In genomic region chr5:65435806-65436561, GRCm38 (mm10) we compare ENCODE assay signal across 8 mouse cellular contexts. TPM values are rescaled to one million over a fixed set of nuclear protein-coding genes. Genes with fewer than 3 reads are reported as not detected.
DNase-seq lines count a peak whose midpoint lies in the region; ATAC-seq lines count a peak whose summit lies in the region.

Gene Ugdh, minus strand, starts transcription at chr5:65435949.

- DNase-seq in Muller cell, postnatal 12 days (ENCODE audit: inconsistent ontology term), result peak; percentile 100
- peak; percentile 98 for DNase-seq in cerebellum, adult 9-11 months
- DNase-seq in frontal cortex, postnatal 10 days (ENCODE audit: low spot score in 2 of 2), result peak; percentile 95 to 96
- DNase-seq in layer of hippocampus, postnatal 14 days (ENCODE audit: low spot score in 2 of 2), result peak; percentile 93 to 97
- peak; percentile 98 for DNase-seq in lung, postnatal 14 days
- DNase-seq in retina, adult 2 months (ENCODE audit: low read depth, low spot score), result peak; percentile 81
- DNase-seq in thymus, postnatal 36 days, result peak; percentile 97 to 98

- no peaks in the 10 kb centered on the region for H3K27me3 ChIP-seq in hindbrain, embryonic 12.5 days

- H3K9me3 ChIP-seq in hindbrain, embryonic 12.5 days (replicated peaks), result no peaks in the 10 kb centered on the region

- H3K27ac ChIP-seq in hindbrain, embryonic 12.5 days, result peak within 1 kb of the TSS; percentile 72

- H3K36me3 ChIP-seq in hindbrain, embryonic 12.5 days, result no peaks in the 10 kb centered on the region

- H3K4me1 ChIP-seq in hindbrain, embryonic 12.5 days, result peaks cover 13% of the 10 kb centered on the region; the same call in 1 of the 2 replicates

- H3K9ac ChIP-seq in hindbrain, embryonic 12.5 days, result peak within 1 kb of the TSS; percentile 89

- peak within 1 kb of the TSS; percentile 67 for H3K4me2 ChIP-seq in hindbrain, embryonic 12.5 days (replicated peaks)

- peak within 1 kb of the TSS; percentile 78 for H3K4me3 ChIP-seq in hindbrain, embryonic 12.5 days

- under 1% methylated on average over 51 of the region's 51 CpGs for WGBS in hindbrain, embryonic 12.5 days

- peak; percentile 99 for ATAC-seq in hindbrain, embryonic 12.5 days (ENCODE audit: low FRiP score)

RNA-seq across cellular contexts. Expression of gene Ugdh, which starts in this region (rescaled TPM):
- polyA plus RNA-seq in hindbrain, embryonic 12.5 days (2016; fragmentation: Nextera tagmentation; extraction: Ambion mirVana), result 93.6 and 97.0 TPM in 2 replicates
- 10 to 100 TPM; 24.1 to 30.9 TPM for total RNA-seq in layer of hippocampus, postnatal 14 days (2021)

Comparison
In these comparisons a context has a peak if more than half of its experiments do, and no peak if none do; other contexts are left out.
1. Peak in every context shown above with its lines: DNase-seq, ATAC-seq, H3K4me3 ChIP-seq and H3K27ac ChIP-seq.